Mouse (Mus musculus) cortical plate, adult 2 months (tissue): ENCODE results near the gene Igfals. TPM values are rescaled to one million over a fixed set of nuclear protein-coding genes. Genes with fewer than 3 reads are reported as not detected.

Source experiments
- H3K27ac ChIP-seq: fragments of 200-500 bp; 2 replicates; pipeline ENCODE4 v1.5.1; 2012; ENCODE audit warnings: low read length, control low read depth, inconsistent platforms; ENCODE audit not compliant: insufficient read depth
- H3K4me1 ChIP-seq: fragments of 200-500 bp; 2 replicates; pipeline ENCODE4 v1.6.1; 2011; ENCODE audit warnings: low read length; ENCODE audit not compliant: control insufficient read depth, insufficient read depth
- H3K4me3 ChIP-seq: fragments of 200-500 bp; 2 replicates; pipeline ENCODE4 v1.5.1; 2011; ENCODE audit warnings: mild to moderate bottlenecking, low read length, control low read depth; ENCODE audit not compliant: insufficient read depth
- CTCF ChIP-seq: fragments of 200-500 bp; IDR thresholded peaks from 2 replicates; pipeline ENCODE4 v1.5.1; 2011; ENCODE audit warnings: mild to moderate bottlenecking, control low read depth, low read length; ENCODE audit not compliant: insufficient read depth; ENCODE audit errors: extremely low read depth
- POLR2A ChIP-seq: fragments of 200-500 bp; IDR thresholded peaks from 2 replicates; pipeline ENCODE4 v1.6.1; 2011; ENCODE audit warnings: mild to moderate bottlenecking, low read length, control low read depth; ENCODE audit not compliant: insufficient read depth; ENCODE audit errors: extremely low read depth
- polyA plus RNA-seq: library from polyadenylated mRNA; depleted of rRNA; stranded (reverse); fragments of >200 nt; gene quantifications from 2 replicates; pipeline ENCODE4 v1.2.3, GENCODE M21; 2012

Gene Igfals
- polyA plus RNA-seq, 1 experiment, result not detected

DNA sequence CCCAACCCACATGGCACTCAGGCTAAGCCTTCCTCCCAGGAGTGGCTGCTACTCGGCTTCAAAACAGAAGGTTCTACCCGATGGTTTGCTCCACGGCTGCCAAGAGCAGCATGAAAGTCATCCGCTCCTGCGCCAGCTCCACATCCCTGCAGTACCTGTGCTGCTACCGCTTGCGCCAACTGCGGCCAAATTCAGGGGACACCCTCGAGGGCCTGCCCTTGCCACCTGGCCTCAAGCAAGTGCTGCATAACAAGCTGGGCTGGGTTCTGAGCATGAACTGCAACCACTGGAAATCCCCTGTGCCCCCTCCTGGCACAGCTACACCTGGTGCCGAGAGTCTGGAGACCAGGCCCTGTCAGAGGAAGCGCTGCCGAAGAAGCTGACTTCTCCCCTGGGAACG lies 25.5 kb downstream of the Igfals start:
- TF ChIP-seq POLR2A (no peak), CTCF (no peak)
- Histone ChIP-seq H3K4me1 (peaks cover 3% of the 10 kb centered on the region; the same call in 1 of the 2 replicates), H3K27ac (no peak overlapping the region), H3K4me3 (no peak overlapping the region)

- H3K4me1 ChIP-seq, result peaks cover 4% of the 10 kb centered on the region; the same call in 1 of the 2 replicates
- TF ChIP-seq POLR2A (no peak), CTCF (no peak)
- no peak overlapping the region for H3K4me3 ChIP-seq
- H3K27ac ChIP-seq, result no peak overlapping the region
These were observed 27.0 kb downstream of the Igfals start for GRCm38 (mm10) chr17:24892785-24893184.

DNA sequence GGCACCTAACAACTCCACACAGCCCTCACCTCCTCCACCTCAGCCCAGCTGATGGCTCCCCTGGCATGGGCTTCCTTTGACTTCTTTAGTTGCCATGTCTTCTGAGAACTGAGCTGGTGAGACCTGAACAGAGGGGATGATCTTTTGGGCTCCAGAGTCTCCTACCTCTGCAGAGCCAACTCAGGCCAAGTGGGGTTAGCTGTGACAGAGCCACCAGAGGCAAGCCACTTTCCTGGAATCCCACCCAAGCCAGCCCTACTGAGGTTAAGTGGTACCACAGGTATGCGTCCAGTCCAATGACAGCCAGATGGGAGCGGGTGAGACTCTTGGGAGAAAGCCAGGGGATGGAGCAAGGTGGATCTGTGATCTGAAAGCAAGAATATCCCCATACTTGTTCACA lies 27.5 kb downstream of the Igfals start:
- Histone ChIP-seq H3K4me1 (peaks cover 4% of the 10 kb centered on the region; the same call in 1 of the 2 replicates), H3K4me3 (no peak overlapping the region), H3K27ac (no peak overlapping the region)
- TF ChIP-seq POLR2A, result 0 out of 2 replicates have a peak, but pooled peaks have one; percentile 15
- no peak for TF ChIP-seq CTCF

DNA sequence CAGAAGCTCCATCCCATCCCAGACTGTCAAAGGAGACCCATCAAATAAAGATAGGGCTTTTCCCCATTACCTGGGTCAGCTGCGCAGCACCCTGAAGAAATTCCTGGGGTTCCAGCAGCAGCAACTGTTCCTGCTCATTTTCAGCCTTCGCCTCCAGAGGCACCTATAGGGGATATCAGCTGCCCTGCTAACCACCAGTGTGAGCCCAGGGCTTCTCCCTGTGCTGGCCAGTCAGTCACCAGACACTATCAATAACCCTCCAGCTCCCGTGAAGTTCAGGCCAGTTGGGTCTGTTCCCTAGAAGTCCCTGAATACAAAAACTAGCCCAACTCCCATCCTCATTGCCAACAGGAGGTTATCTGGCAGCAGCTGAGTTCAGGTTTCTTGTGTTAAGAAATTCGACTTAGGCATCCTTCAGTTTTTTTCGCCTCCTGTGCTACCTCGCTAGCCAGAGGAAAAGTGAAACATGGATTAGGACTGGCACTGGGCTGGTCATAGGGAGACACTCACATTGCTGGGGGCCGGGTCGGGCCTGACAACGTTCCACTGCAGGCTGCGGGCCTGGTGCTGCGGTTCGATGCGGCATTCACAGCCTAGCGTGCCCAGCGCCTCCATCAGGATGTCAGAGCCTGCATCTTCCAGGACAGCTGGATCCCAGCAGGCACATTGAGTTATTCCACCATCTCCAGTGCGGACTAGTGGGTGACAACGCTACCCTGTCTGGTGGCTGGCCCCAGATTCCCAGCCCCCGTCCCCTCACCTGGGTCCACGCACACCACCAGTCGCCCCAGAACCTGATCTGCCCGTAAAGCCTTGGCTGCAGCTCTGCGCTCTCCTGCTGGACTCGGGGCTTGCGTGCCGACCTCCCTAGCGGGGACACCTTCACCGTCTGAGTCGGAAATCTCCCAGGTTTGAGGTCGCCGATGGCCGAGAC lies 28.5 kb downstream of the Igfals start:
- no peak overlapping the region for H3K27ac ChIP-seq
- TF ChIP-seq POLR2A (no peak), CTCF (no peak)
- H3K4me1 ChIP-seq, result peaks cover 4% of the 10 kb centered on the region; the same call in 1 of the 2 replicates
- peak overlapping the region; percentile 80 for H3K4me3 ChIP-seq

GRCm38 (mm10) chr17:24894995-24895547 lies 29.3 kb downstream of the Igfals start, which contains the start of the genes Eme2 and Mrps34:
Eme2 (minus strand) TSS chr17:24895087.
Mrps34 (plus strand) TSS chr17:24895116.
- H3K27ac ChIP-seq, result peak within 1 kb of the TSS; percentile 85
- peak within 1 kb of the TSS; percentile 80 for H3K4me3 ChIP-seq
- peaks cover 5% of the 10 kb centered on the region; the same call in 1 of the 2 replicates for H3K4me1 ChIP-seq
- TF ChIP-seq CTCF, result no peak
- peak; percentile 75 for TF ChIP-seq POLR2A

DNA sequence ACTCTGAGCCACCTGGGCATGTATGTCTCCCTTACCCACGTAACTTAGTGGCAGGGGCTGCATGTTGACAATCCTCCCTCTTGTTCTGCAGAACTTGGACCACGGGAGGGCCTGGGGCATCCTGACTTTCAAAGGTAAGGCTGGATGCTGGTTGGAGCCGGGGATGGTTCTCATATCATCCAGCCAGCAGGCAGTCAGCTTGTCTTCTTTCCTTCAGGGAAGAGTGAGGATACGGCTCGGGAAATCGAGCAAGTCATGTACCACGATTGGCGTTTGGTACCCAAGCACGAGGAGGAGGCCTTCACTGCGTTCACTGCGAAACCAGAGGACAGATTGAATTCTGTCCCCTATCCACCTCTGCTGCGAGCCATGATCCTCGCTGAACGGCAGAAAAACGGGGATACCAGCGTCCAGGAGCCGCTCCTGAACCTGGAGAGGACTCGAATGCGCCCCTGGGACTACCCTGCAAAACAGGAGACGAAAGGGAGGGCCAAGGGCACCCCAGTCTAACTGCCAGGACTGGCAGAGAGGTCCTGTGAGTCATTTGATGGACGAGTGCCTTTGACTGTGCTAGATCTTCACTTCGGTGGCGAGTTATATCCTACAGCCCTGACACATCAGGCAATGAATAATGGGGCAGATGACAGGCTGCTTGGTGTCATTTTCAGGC lies 29.9 kb downstream of the Igfals start:
- H3K4me1 ChIP-seq, result peaks cover 5% of the 10 kb centered on the region; the same call in 1 of the 2 replicates
- peak overlapping the region; percentile 85 for H3K27ac ChIP-seq
- no peak for TF ChIP-seq POLR2A
- TF ChIP-seq CTCF, result no peak
- peak overlapping the region; percentile 80 for H3K4me3 ChIP-seq

- TF ChIP-seq CTCF, result no peak
- peak; percentile 58; the same call in 1 of the 2 replicates for TF ChIP-seq POLR2A
- Histone ChIP-seq H3K4me3 (peak within 1 kb of the TSS; percentile 80), H3K4me1 (peaks cover 5% of the 10 kb centered on the region; the same call in 1 of the 2 replicates), H3K27ac (peak within 1 kb of the TSS; percentile 85)
These were observed 30.6 kb downstream of the Igfals start, which contains the start of gene Nme3 for GRCm38 (mm10) chr17:24896241-24896992. Nme3 (plus strand) TSS chr17:24896500.

DNA sequence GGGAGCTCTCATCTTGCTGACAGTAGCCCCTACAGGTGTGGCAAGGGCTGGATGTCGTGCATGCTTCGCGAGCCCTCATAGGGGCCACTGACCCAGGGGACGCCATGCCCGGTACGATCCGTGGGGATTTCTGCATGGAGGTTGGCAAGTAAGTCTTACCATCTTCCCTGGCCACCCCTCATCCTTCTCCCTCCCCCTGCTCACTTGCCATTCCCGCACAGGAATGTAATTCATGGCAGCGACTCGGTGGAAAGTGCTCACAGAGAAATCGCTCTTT lies 31.1 kb downstream of the Igfals start:
- H3K4me1 ChIP-seq, result peaks cover 5% of the 10 kb centered on the region; the same call in 1 of the 2 replicates
- H3K27ac ChIP-seq, result peak overlapping the region; percentile 85
- TF ChIP-seq CTCF, result no peak
- peak overlapping the region; percentile 80 for H3K4me3 ChIP-seq

- Histone ChIP-seq H3K27ac (no peak overlapping the region), H3K4me1 (peaks cover 5% of the 10 kb centered on the region; the same call in 1 of the 2 replicates), H3K4me3 (peak overlapping the region; percentile 80)
- peak; percentile 16; the same call in 1 of the 2 replicates for TF ChIP-seq POLR2A
- TF ChIP-seq CTCF, result no peak
These were observed 31.8 kb downstream of the Igfals start for GRCm38 (mm10) chr17:24897600-24897999.
